Mouse (Mus musculus): ENCODE results near the gene Dppa4.
"Not testable (repeated sequence)": the region's sequence is repeated elsewhere in the genome, so short reads cannot be mapped to it uniquely, and the experiment has no call there.

Dppa4 gene

GRCm38 (mm10) chr16:48283517-48283916, at the start of gene Dppa4:
Gene Dppa4, plus strand, starts transcription at chr16:48283733.
- DNase-seq = no peak

GRCm38 (mm10) chr16:48234999-48235398, 48.5 kb upstream of the Dppa4 start:
- DNase-seq = no peak

- DNase-seq = no peak
Observed at GRCm38 (mm10) chr16:48237676-48238075, 45.9 kb upstream of the Dppa4 start.

- DNase-seq = no peak
Observed at GRCm38 (mm10) chr16:48247044-48247661, 36.4 kb upstream of the Dppa4 start.

- DNase-seq = no peak
Observed at GRCm38 (mm10) chr16:48252824-48253223, 30.7 kb upstream of the Dppa4 start.

- no peak for DNase-seq
Observed at GRCm38 (mm10) chr16:48254584-48254983, 28.9 kb upstream of the Dppa4 start.

GRCm38 (mm10) chr16:48259519-48259918, 24.0 kb upstream of the Dppa4 start:
- no peak for DNase-seq

- no peak for DNase-seq
Observed at GRCm38 (mm10) chr16:48262901-48263300, 20.6 kb upstream of the Dppa4 start.

GRCm38 (mm10) chr16:48265856-48266255, 17.7 kb upstream of the Dppa4 start:
- DNase-seq = no peak

GRCm38 (mm10) chr16:48276940-48277339, 6.6 kb upstream of the Dppa4 start:
- DNase-seq = no peak

GRCm38 (mm10) chr16:48280883-48281282, 2.6 kb upstream of the Dppa4 start:
- DNase-seq = no peak

GRCm38 (mm10) chr16:48282801-48283200, 732 bp upstream of the Dppa4 start:
- no peak for DNase-seq

- DNase-seq = no peak
Observed at GRCm38 (mm10) chr16:48285517-48285916, 2.0 kb downstream of the Dppa4 start.

- no peak for DNase-seq
Observed at GRCm38 (mm10) chr16:48297384-48298136, 14.0 kb downstream of the Dppa4 start.

GRCm38 (mm10) chr16:48299884-48300283, 16.4 kb downstream of the Dppa4 start:
- no peak for DNase-seq

- DNase-seq = no peak
Observed at GRCm38 (mm10) chr16:48303509-48303908, 20.0 kb downstream of the Dppa4 start, which contains the start of gene Dppa2. Gene Dppa2, plus strand, starts transcription at chr16:48303908.

GRCm38 (mm10) chr16:48303983-48304382, 20.4 kb downstream of the Dppa4 start:
- no peak for DNase-seq

- not testable (repeated sequence) for DNase-seq
Observed at GRCm38 (mm10) chr16:48308916-48309315, 25.4 kb downstream of the Dppa4 start.

- no peak for DNase-seq
Observed at GRCm38 (mm10) chr16:48309912-48310630, 26.5 kb downstream of the Dppa4 start.

GRCm38 (mm10) chr16:48315294-48315693, 31.8 kb downstream of the Dppa4 start:
- DNase-seq = no peak

GRCm38 (mm10) chr16:48320781-48321180, 37.2 kb downstream of the Dppa4 start:
- DNase-seq = no peak

- DNase-seq = no peak
Observed at GRCm38 (mm10) chr16:48323133-48323532, 39.6 kb downstream of the Dppa4 start.

- DNase-seq = no peak
Observed at GRCm38 (mm10) chr16:48323602-48324345, 40.2 kb downstream of the Dppa4 start.

All from B cell, adult 2 months (primary cell).